Mouse (Mus musculus) urinary bladder, adult 18-20 months (tissue): ENCODE measurements around the gene Lrrc75a.

Experiments used
- DNase-seq, 2 experiments: peaks; one replicate each; pipeline ENCODE4 v3.0.0; 2022; ENCODE audit warnings: low spot score in 2 of 2, mixed read lengths in 2 of 2

Gene Lrrc75a

DNA sequence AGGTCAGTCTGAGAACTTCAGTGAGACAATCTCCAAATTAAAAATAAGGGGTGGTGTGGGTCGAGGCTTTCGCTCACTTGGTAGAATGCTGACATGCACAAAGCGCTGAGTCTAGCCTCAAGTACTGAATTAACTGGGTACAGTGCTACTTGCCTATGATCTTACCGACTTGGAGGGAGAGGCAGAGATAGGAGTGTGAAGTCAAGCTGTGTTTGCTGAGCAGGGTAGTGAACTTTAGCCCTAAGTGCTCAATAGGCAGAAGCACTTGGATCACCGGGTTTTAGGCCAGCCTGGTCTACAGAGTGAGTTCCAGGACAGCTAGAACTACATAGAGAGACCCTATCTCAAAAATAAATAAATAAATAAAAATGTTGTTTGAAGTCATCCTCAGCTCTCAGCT, 91.1 kb downstream of the Lrrc75a start:
- DNase-seq: no peak

DNA sequence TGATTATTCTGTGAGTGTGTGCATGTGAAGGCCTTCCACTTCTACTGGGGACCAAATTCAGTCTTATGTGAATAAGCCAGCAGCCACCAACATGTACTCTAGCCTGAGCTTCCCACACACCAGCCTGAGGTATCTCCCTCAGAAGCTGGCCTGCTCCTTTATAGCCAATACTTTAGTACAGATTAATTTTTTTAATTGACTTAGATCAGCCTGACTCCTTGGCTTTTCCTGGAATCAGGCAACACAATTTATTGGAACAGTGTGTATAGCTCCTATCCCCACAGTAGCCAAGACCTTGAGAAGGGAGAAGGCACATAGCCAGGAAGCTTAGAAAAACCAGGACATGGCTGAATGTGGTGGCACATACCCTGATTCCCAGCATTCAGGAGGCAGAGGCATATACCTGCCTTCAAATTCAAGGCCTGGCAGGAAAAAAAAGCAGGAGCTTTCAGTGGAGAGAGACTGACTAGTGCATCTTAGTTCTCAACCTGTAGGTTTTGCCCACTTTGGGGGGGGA, 92.4 kb downstream of the Lrrc75a start:
- DNase-seq: no peak

DNA sequence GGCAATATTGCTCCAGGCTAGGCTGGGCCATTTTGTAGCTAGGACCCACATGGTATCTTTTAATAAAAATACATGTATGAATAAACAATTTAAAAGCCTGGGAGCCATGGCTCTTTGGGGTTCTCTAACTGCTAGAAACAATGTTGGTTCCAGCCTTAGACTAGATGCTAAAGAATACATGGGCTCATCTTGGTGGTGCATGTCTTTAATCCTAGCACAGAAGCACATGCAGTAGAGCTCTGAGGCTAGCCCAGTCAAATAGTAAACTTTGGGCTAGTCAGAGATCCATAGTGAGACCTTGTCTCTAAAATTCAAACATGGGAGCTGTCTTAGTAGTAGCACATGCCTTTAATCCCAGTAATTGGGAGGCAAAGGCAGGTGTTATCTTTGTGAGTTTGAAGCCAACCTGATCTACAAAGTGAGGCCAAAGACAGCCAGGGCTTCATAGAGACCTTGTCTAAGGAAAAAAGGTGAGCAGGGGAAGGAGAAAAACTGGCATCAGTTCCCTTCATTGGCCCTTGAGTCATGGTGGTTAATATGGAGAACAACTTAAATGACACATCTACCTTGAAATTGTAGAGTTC, 93.3 kb downstream of the Lrrc75a start:
- DNase-seq: no peak
